ENCODE assay signal across 27 mouse cellular contexts in the genomic region with DNA sequence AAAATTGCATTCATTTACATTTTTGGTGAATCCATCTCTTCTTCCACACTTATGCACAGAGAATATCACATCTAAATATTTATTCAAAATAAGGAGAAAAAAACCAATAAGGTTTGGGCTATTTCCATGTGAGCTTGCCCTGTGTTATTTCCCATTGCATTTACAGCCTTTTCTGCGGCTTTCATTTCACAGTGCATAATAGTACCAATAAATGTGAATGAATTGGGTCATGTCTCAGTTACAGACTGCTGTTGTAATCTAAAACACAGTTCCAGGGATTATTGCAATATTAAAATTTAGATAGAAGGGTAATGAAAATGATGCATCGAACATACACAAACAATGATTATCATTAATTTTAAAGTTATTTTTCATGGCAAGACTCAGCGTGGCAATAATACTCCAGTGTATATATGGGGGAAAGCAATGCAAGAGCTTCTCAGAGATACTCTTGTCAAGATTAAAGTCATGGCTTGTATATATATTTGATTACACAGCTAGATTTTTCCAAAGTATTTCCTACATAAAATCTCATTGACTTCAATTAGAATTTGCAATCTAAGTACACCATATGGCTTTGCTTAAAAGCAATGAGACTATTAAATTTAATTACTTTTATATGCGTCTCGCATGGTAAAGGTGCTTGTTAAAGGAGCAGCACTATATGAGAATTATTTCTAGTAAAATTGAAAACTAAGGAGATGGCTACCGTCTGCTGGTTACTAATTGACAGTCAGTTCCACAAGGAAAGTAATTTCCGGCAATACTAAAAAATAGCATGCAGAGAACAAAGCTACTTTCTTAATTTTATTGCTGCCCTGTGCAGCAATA.
DNase-seq lines count a peak whose midpoint lies in the region; ATAC-seq lines count a peak whose summit lies in the region.
"Had no signal": no experiment of that assay in that cellular context is flagged by ENCODE, and none has a peak within 500 bp of the region (broad histone marks: within the 10 kb centered on the region; RNA-seq: fewer than 3 reads in every experiment).

No protein-coding gene starts in this region.

- 77% methylated on average over 7 of the region's 7 CpGs for WGBS in neural tube, embryonic 12.5 days
- WGBS in limb, embryonic 12.5 days, result 24% methylated on average over 7 of the region's 7 CpGs
- WGBS in neural tube, embryonic 13.5 days, result 63% methylated on average over 7 of the region's 7 CpGs
- WGBS in forebrain, embryonic 15.5 days, result 90% methylated on average over 7 of the region's 7 CpGs
- WGBS in forebrain, embryonic 10.5 days, result 93% methylated on average over 7 of the region's 7 CpGs

- peak; percentile 44; the same call in 1 of the 2 replicates for ATAC-seq in neural tube, embryonic 12.5 days (ENCODE audit: low FRiP score, low read depth)
- peak; percentile 94 for ATAC-seq in limb, embryonic 12.5 days (ENCODE audit: insufficient number of reproducible peaks, insufficient read depth, low FRiP score, low TSS enrichment, low read depth)
- peak; percentile 83 for ATAC-seq in neural tube, embryonic 13.5 days (ENCODE audit: low read depth)
- ATAC-seq in forebrain, embryonic 15.5 days (replicated peaks), result no peak
- ATAC-seq: CD4-positive, CD25-positive, alpha-beta regulatory T cell, adult 4 months; forebrain, embryonic 16.5 days had no signal

- H3K27ac ChIP-seq in neural tube, embryonic 12.5 days, result no peak overlapping the region
- H3K27ac ChIP-seq in limb, embryonic 12.5 days, result no peak overlapping the region
- H3K27ac ChIP-seq in neural tube, embryonic 13.5 days (replicated peaks), result no peak overlapping the region
- no peak overlapping the region for H3K27ac ChIP-seq in forebrain, embryonic 15.5 days (replicated peaks)
- H3K27ac ChIP-seq in forebrain, embryonic 10.5 days, result no peak overlapping the region
- H3K27ac ChIP-seq: embryonic facial prominence, embryonic 12.5 days; embryonic facial prominence, embryonic 15.5 days; forebrain, embryonic 12.5 days; gastrocnemius, adult 2 months; heart, embryonic 15.5 days; hindbrain, embryonic 10.5 days; hindbrain, embryonic 13.5 days had no signal

- no peaks in the 10 kb centered on the region for H3K36me3 ChIP-seq in neural tube, embryonic 12.5 days
- no peaks in the 10 kb centered on the region for H3K36me3 ChIP-seq in limb, embryonic 12.5 days
- H3K36me3 ChIP-seq in neural tube, embryonic 13.5 days, result no peaks in the 10 kb centered on the region
- H3K36me3 ChIP-seq in forebrain, embryonic 15.5 days, result no peaks in the 10 kb centered on the region
- H3K36me3 ChIP-seq in forebrain, embryonic 10.5 days (replicated peaks), result no peaks in the 10 kb centered on the region
- H3K36me3 ChIP-seq: embryonic facial prominence, embryonic 12.5 days; embryonic facial prominence, embryonic 15.5 days; forebrain, embryonic 12.5 days; heart, embryonic 12.5 days; heart, embryonic 15.5 days; hindbrain, embryonic 10.5 days; hindbrain, embryonic 13.5 days had no signal

- no peaks in the 10 kb centered on the region for H3K9me3 ChIP-seq in neural tube, embryonic 12.5 days
- no peaks in the 10 kb centered on the region for H3K9me3 ChIP-seq in limb, embryonic 12.5 days
- H3K9me3 ChIP-seq in neural tube, embryonic 13.5 days, result no peaks in the 10 kb centered on the region
- H3K9me3 ChIP-seq in forebrain, embryonic 15.5 days, result no peaks in the 10 kb centered on the region
- no peaks in the 10 kb centered on the region for H3K9me3 ChIP-seq in forebrain, embryonic 10.5 days
- H3K9me3 ChIP-seq: embryonic facial prominence, embryonic 12.5 days; embryonic facial prominence, embryonic 15.5 days; forebrain, embryonic 12.5 days; heart, embryonic 12.5 days; heart, embryonic 15.5 days; hindbrain, embryonic 10.5 days; hindbrain, embryonic 13.5 days had no signal

- no peak overlapping the region for H3K9ac ChIP-seq in neural tube, embryonic 12.5 days
- no peak overlapping the region for H3K9ac ChIP-seq in limb, embryonic 12.5 days (replicated peaks)
- no peak overlapping the region for H3K9ac ChIP-seq in neural tube, embryonic 13.5 days
- no peak overlapping the region for H3K9ac ChIP-seq in forebrain, embryonic 15.5 days (replicated peaks)
- H3K9ac ChIP-seq: embryonic facial prominence, embryonic 12.5 days; embryonic facial prominence, embryonic 15.5 days; forebrain, embryonic 12.5 days; heart, embryonic 12.5 days; heart, embryonic 15.5 days; hindbrain, embryonic 13.5 days had no signal

- intact Hi-C loops in left cerebral cortex, postnatal 25 days (cut with DNase I), result no loop called here

- H3K4me2 ChIP-seq in neural tube, embryonic 12.5 days (replicated peaks), result no peak overlapping the region
- H3K4me2 ChIP-seq in limb, embryonic 12.5 days, result no peak overlapping the region
- H3K4me2 ChIP-seq in neural tube, embryonic 13.5 days, result no peak overlapping the region
- no peak overlapping the region for H3K4me2 ChIP-seq in forebrain, embryonic 15.5 days (replicated peaks)
- H3K4me2 ChIP-seq: embryonic facial prominence, embryonic 12.5 days; embryonic facial prominence, embryonic 15.5 days; forebrain, embryonic 12.5 days; heart, embryonic 12.5 days; heart, embryonic 15.5 days; hindbrain, embryonic 13.5 days had no signal

- H3K4me1 ChIP-seq in neural tube, embryonic 12.5 days, result no peaks in the 10 kb centered on the region
- H3K4me1 ChIP-seq in limb, embryonic 12.5 days (replicated peaks), result no peaks in the 10 kb centered on the region
- no peaks in the 10 kb centered on the region for H3K4me1 ChIP-seq in neural tube, embryonic 13.5 days (replicated peaks)
- no peaks in the 10 kb centered on the region for H3K4me1 ChIP-seq in forebrain, embryonic 15.5 days
- no peaks in the 10 kb centered on the region for H3K4me1 ChIP-seq in forebrain, embryonic 10.5 days
- H3K4me1 ChIP-seq: embryonic facial prominence, embryonic 12.5 days; embryonic facial prominence, embryonic 15.5 days; forebrain, embryonic 12.5 days; heart, embryonic 12.5 days; heart, embryonic 15.5 days; hindbrain, embryonic 10.5 days; hindbrain, embryonic 13.5 days had no signal

- H3K27me3 ChIP-seq in neural tube, embryonic 12.5 days (replicated peaks), result no peaks in the 10 kb centered on the region
- no peaks in the 10 kb centered on the region for H3K27me3 ChIP-seq in limb, embryonic 12.5 days
- no peaks in the 10 kb centered on the region for H3K27me3 ChIP-seq in neural tube, embryonic 13.5 days
- H3K27me3 ChIP-seq in forebrain, embryonic 15.5 days, result no peaks in the 10 kb centered on the region
- H3K27me3 ChIP-seq in forebrain, embryonic 10.5 days (ENCODE audit: poor library complexity, severe bottlenecking), result no peaks in the 10 kb centered on the region
- H3K27me3 ChIP-seq: embryonic facial prominence, embryonic 12.5 days; embryonic facial prominence, embryonic 15.5 days; forebrain, embryonic 12.5 days; heart, embryonic 12.5 days; heart, embryonic 15.5 days; hindbrain, embryonic 13.5 days had no signal

- DNase-seq in neural tube, embryonic 10.5 days (ENCODE audit: extremely low spot score, low spot score), result no peak
- no peak for DNase-seq in left cerebral cortex, postnatal 25 days (ENCODE audit: low spot score in 2 of 2)
- DNase-seq in forebrain, embryonic 10.5 days (ENCODE audit: extremely low spot score, low spot score), result no peak
- DNase-seq: adrenal gland, adult 2 months; adrenal gland, postnatal 14 days; cerebellum, adult 11 months; cerebellum, adult 2 months; cerebellum, adult 9-11 months; cerebellum, postnatal 25 days; gastrocnemius, adult 2 months; gastrocnemius, postnatal 25 days; heart, adult 18-20 months; heart, postnatal 10 days; heart, postnatal 36 days had no signal

- H3K4me3 ChIP-seq in neural tube, embryonic 12.5 days, result no peak overlapping the region
- no peak overlapping the region for H3K4me3 ChIP-seq in limb, embryonic 12.5 days (replicated peaks)
- H3K4me3 ChIP-seq in neural tube, embryonic 13.5 days, result no peak overlapping the region
- H3K4me3 ChIP-seq in forebrain, embryonic 15.5 days, result no peak overlapping the region
- no peak overlapping the region for H3K4me3 ChIP-seq in forebrain, embryonic 10.5 days
- H3K4me3 ChIP-seq: embryonic facial prominence, embryonic 12.5 days; embryonic facial prominence, embryonic 15.5 days; forebrain, embryonic 12.5 days; gastrocnemius, adult 2 months; heart, embryonic 12.5 days; heart, embryonic 15.5 days; hindbrain, embryonic 10.5 days; hindbrain, embryonic 13.5 days had no signal
